Comparison of ENCODE assay signal across 8 mouse cellular contexts in the genomic region with DNA sequence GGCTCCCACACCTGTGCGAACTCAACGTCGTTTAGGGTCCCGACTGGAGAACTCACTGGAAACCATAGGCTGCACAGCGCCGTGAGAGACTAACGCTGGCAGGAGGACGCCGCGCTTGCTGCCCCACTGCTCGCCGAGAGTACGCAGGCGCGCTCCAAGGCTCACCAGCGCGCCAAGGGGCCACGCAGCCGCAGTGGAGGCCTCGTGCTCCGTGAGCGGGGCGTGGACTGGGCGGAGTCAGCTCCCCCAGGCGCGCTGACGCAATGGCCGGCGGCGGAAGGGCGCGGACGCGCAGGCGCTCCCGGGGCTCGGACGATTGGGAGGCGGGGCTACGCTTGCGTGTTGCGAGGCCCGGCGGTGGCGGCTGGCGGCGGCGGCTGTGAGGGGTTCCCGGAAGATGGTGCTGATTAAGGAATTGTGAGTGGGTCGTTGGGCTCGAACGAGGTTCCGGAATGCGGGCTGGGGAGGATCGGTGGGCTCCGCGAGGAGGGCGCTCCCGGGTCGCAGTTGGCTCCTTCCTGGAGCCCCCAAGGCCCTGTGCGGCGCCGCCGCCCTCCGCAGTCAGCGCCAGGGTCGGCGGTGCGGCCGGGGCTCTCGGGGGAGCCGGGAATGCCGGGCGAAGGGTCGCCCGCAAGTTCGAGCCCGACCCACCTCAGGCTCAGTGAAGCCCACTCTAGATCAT. TPM values are rescaled to one million over a fixed set of nuclear protein-coding genes. Genes with fewer than 3 reads are reported as not detected.
DNase-seq lines count a peak whose midpoint lies in the region; ATAC-seq and TF ChIP-seq lines count a peak whose summit lies in the region.

A gene (plus strand): TSS at position 347 of the 682 bp plus-strand sequence.

- no peaks in the 10 kb centered on the region for H3K9me3 ChIP-seq in forebrain, embryonic 15.5 days

- ATAC-seq in forebrain, embryonic 15.5 days (replicated peaks), result peak; percentile 99
- peak; percentile 92 for ATAC-seq in neutrophil, adult 5-6 weeks (ENCODE audit: extremely low read depth, insufficient number of reproducible peaks, low FRiP score, poor library complexity, severe bottlenecking)

- WGBS in forebrain, embryonic 15.5 days, result under 1% methylated on average over 78 of the region's 78 CpGs
- WGBS in lung, adult 2 months, result under 1% methylated on average over 77 of the region's 78 CpGs

- H3K4me1 ChIP-seq in forebrain, embryonic 15.5 days, result peaks cover 20% of the 10 kb centered on the region
- peaks cover 11% of the 10 kb centered on the region for H3K4me1 ChIP-seq in lung, adult 2 months (ENCODE audit: control insufficient read depth, insufficient read depth, low read length)

- no peak for TF ChIP-seq CTCF in lung, adult 2 months (IDR thresholded peaks at IDR 0.05; ENCODE audit: insufficient read depth, low read length)

- H3K27me3 ChIP-seq in forebrain, embryonic 15.5 days, result no peaks in the 10 kb centered on the region

- peak within 1 kb of the TSS; percentile 82 for H3K27ac ChIP-seq in forebrain, embryonic 15.5 days (replicated peaks)

- peak within 1 kb of the TSS; percentile 86 for H3K9ac ChIP-seq in forebrain, embryonic 15.5 days (replicated peaks)

- peaks cover 14% of the 10 kb centered on the region; the same call in 1 of the 2 replicates for H3K36me3 ChIP-seq in forebrain, embryonic 15.5 days

- intact Hi-C loops in heart, postnatal 25 days (cut with DNase I), result loop anchor here (10.0 kb wide), 1 partner anchor 496 kb away; a partner anchor contains a TSS

- TF ChIP-seq POLR2A in lung, adult 2 months (IDR thresholded peaks at IDR 0.05; ENCODE audit: borderline replicate concordance, extremely low read depth, low read depth, low read length), result peak; percentile 88

- H3K4me2 ChIP-seq in forebrain, embryonic 15.5 days (replicated peaks), result peak within 1 kb of the TSS; percentile 73

- peak; percentile 96 for DNase-seq in ES-CJ7 (ENCODE audit: low read depth, low spot score)
- peak; percentile 99 for DNase-seq in cerebellum, adult 11 months
- peak; percentile 97 for DNase-seq in heart, postnatal 25 days (ENCODE audit: low spot score)
- peak; percentile 98 to 99 for DNase-seq in layer of hippocampus, adult 18-20 months (ENCODE audit: low spot score in 2 of 2)
- DNase-seq in lung, adult 2 months, result peak; percentile 98
- DNase-seq in thymus, adult 18-20 months, result peak; percentile 95 to 97

- H3K4me3 ChIP-seq in forebrain, embryonic 15.5 days, result peak within 1 kb of the TSS; percentile 79
- H3K4me3 ChIP-seq in lung, adult 2 months (replicated peaks; ENCODE audit: extremely low read depth, low read depth, low read length), result peak within 1 kb of the TSS; percentile 92

RNA-seq across cellular contexts. Expression of the gene that starts here (rescaled TPM):
- 99.5 and 102 TPM in 2 replicates for polyA plus RNA-seq in forebrain, embryonic 15.5 days (2015; fragmentation: Nextera tagmentation; extraction: Ambion mirVana)
- total RNA-seq in heart, postnatal 25 days (2021), result 10 to 100 TPM; 38.1 to 38.4 TPM
- 10 to 100 TPM; 84.5 to 88.0 TPM for total RNA-seq in layer of hippocampus, adult 18-20 months (2021)
- 39.4 and 53.9 TPM in 2 replicates for polyA plus RNA-seq in lung, adult 2 months (2012; rRNA removed)
- total RNA-seq in neutrophil, adult 5-6 weeks (2017), result 15.3 and 20.6 TPM in 2 replicates

Comparison
In these comparisons a context has a peak if more than half of its experiments do, and no peak if none do; other contexts are left out.
1. Peak in every context shown above with its lines: DNase-seq, ATAC-seq, H3K4me3 ChIP-seq and H3K27ac ChIP-seq.